Mouse (Mus musculus): ENCODE data around the gene Slc27a1.
A peak's percentile ranks its signal among the peaks of the same experiment; 100 is the strongest.

Gene Slc27a1

GRCm38 (mm10) chr8:71580201-71580600, 11.5 kb downstream of the Slc27a1 start:
- DNase-seq (ENCODE audit: low read depth, low spot score) = no peak

GRCm38 (mm10) chr8:71586891-71587290, 18.2 kb downstream of the Slc27a1 start:
- no peak for DNase-seq (ENCODE audit: low read depth, low spot score)

GRCm38 (mm10) chr8:71588762-71589161, 20.1 kb downstream of the Slc27a1 start:
- DNase-seq (ENCODE audit: low read depth, low spot score) = no peak

GRCm38 (mm10) chr8:71591017-71591416, 22.3 kb downstream of the Slc27a1 start:
- DNase-seq (ENCODE audit: low read depth, low spot score) = no peak

- DNase-seq (ENCODE audit: low read depth, low spot score) = peak; percentile 95
Measured at GRCm38 (mm10) chr8:71591471-71592373, 23.0 kb downstream of the Slc27a1 start, which contains the start of gene Pgls. Pgls (plus strand) TSS chr8:71592176.

GRCm38 (mm10) chr8:71592374-71593170, 23.9 kb downstream of the Slc27a1 start:
- DNase-seq (ENCODE audit: low read depth, low spot score) = no peak

- DNase-seq (ENCODE audit: low read depth, low spot score) = no peak
Measured at GRCm38 (mm10) chr8:71593556-71594323, 25.1 kb downstream of the Slc27a1 start.

- DNase-seq (ENCODE audit: low read depth, low spot score) = no peak
Measured at GRCm38 (mm10) chr8:71594324-71594722, 25.6 kb downstream of the Slc27a1 start.

- peak; percentile 88 for DNase-seq (ENCODE audit: low read depth, low spot score)
Measured at GRCm38 (mm10) chr8:71595862-71596261, 27.2 kb downstream of the Slc27a1 start.

GRCm38 (mm10) chr8:71596384-71596783, 27.7 kb downstream of the Slc27a1 start:
- no peak for DNase-seq (ENCODE audit: low read depth, low spot score)

GRCm38 (mm10) chr8:71596798-71597197, 28.1 kb downstream of the Slc27a1 start:
- no peak for DNase-seq (ENCODE audit: low read depth, low spot score)

GRCm38 (mm10) chr8:71597451-71597850, 28.8 kb downstream of the Slc27a1 start, which contains the start of gene Fam129c:
Fam129c (plus strand) TSS chr8:71597648.
- no peak for DNase-seq (ENCODE audit: low read depth, low spot score)

- no peak for DNase-seq (ENCODE audit: low read depth, low spot score)
Measured at GRCm38 (mm10) chr8:71598375-71598774, 29.7 kb downstream of the Slc27a1 start.

GRCm38 (mm10) chr8:71598841-71599240, 30.2 kb downstream of the Slc27a1 start:
- DNase-seq (ENCODE audit: low read depth, low spot score) = no peak

- DNase-seq (ENCODE audit: low read depth, low spot score) = no peak
Measured at GRCm38 (mm10) chr8:71601939-71602665, 33.4 kb downstream of the Slc27a1 start.

GRCm38 (mm10) chr8:71602666-71603334, 34.1 kb downstream of the Slc27a1 start:
- DNase-seq (ENCODE audit: low read depth, low spot score) = peak; percentile 72

- no peak for DNase-seq (ENCODE audit: low read depth, low spot score)
Measured at GRCm38 (mm10) chr8:71604021-71604420, 35.3 kb downstream of the Slc27a1 start.

GRCm38 (mm10) chr8:71610822-71611651, 42.4 kb downstream of the Slc27a1 start, which contains the start of gene Colgalt1:
Colgalt1 (plus strand) TSS chr8:71610998.
- DNase-seq (ENCODE audit: low read depth, low spot score) = peak; percentile 98

- no peak for DNase-seq (ENCODE audit: low read depth, low spot score)
Measured at GRCm38 (mm10) chr8:71612141-71612540, 43.5 kb downstream of the Slc27a1 start.
